Mouse (Mus musculus): ENCODE data around the gene P4ha2.

- TF ChIP-seq CTCF (IDR thresholded peaks at IDR 0.05; ENCODE audit: low read depth, low read length) (no peak), POLR2A (IDR thresholded peaks at IDR 0.05; ENCODE audit: extremely low read depth, insufficient read depth, low read length) (no peak)
These were observed 40.4 kb upstream of the P4ha2 start for GRCm38 (mm10) chr11:54059526-54059925.
